Mouse (Mus musculus) embryo, embryonic 10.5 days (tissue): Measurements from ENCODE around the gene Eps8l2.

Experiments used
- DNase-seq: peaks from one replicate; pipeline ENCODE4 v3.0.0-alpha.2; 2015; ENCODE audit warnings: low spot score

Eps8l2 gene

GRCm38 (mm10) chr7:141338576-141339131, at the start of gene Eps8l2:
TSS of gene Eps8l2 (plus strand) at chr7:141338880.
- DNase-seq: peak; percentile 26

- DNase-seq: peak; percentile 65
Measured at GRCm38 (mm10) chr7:141291921-141292582, 46.6 kb upstream of the Eps8l2 start, which contains the start of gene Drd4. TSS of gene Drd4 (plus strand) at chr7:141292006.

- peak; percentile 27 for DNase-seq
Measured at GRCm38 (mm10) chr7:141292583-141293388, 45.9 kb upstream of the Eps8l2 start.

GRCm38 (mm10) chr7:141293852-141294471, 44.7 kb upstream of the Eps8l2 start:
- DNase-seq: peak; percentile 63

- peak; percentile 28 for DNase-seq
Measured at GRCm38 (mm10) chr7:141294479-141294878, 44.2 kb upstream of the Eps8l2 start.

- no peak for DNase-seq
Measured at GRCm38 (mm10) chr7:141297926-141298650, 40.6 kb upstream of the Eps8l2 start.

- no peak for DNase-seq
Measured at GRCm38 (mm10) chr7:141299175-141299574, 39.5 kb upstream of the Eps8l2 start.

GRCm38 (mm10) chr7:141301386-141301785, 37.3 kb upstream of the Eps8l2 start:
- DNase-seq: no peak

- no peak for DNase-seq
Measured at GRCm38 (mm10) chr7:141302702-141303268, 35.9 kb upstream of the Eps8l2 start.

- no peak for DNase-seq
Measured at GRCm38 (mm10) chr7:141304537-141304936, 34.1 kb upstream of the Eps8l2 start.

- DNase-seq: no peak
Measured at GRCm38 (mm10) chr7:141314416-141314815, 24.3 kb upstream of the Eps8l2 start.

GRCm38 (mm10) chr7:141315076-141315475, 23.6 kb upstream of the Eps8l2 start:
- DNase-seq: no peak

- peak; percentile 37 for DNase-seq
Measured at GRCm38 (mm10) chr7:141315974-141316373, 22.7 kb upstream of the Eps8l2 start.

GRCm38 (mm10) chr7:141317619-141318132, 21.0 kb upstream of the Eps8l2 start:
- no peak for DNase-seq

GRCm38 (mm10) chr7:141319446-141319845, 19.2 kb upstream of the Eps8l2 start:
- DNase-seq: no peak

GRCm38 (mm10) chr7:141324686-141325085, 14.0 kb upstream of the Eps8l2 start:
- no peak for DNase-seq

- DNase-seq: peak; percentile 23
Measured at GRCm38 (mm10) chr7:141326546-141327446, 11.9 kb upstream of the Eps8l2 start.

- DNase-seq: peak; percentile 98
Measured at GRCm38 (mm10) chr7:141327469-141328372, 11.0 kb upstream of the Eps8l2 start, which contains the start of the genes Deaf1 and Tmem80. TSS of gene Deaf1 (minus strand) at chr7:141327690. TSS of gene Tmem80 (plus strand) at chr7:141327739.
